Mouse (Mus musculus) adrenal gland, adult 2 months (tissue): ENCODE data around the gene Ear14. TPM values are rescaled to one million over a fixed set of nuclear protein-coding genes. Genes with fewer than 3 reads are reported as not detected.

Source experiments
- DNase-seq: peaks from one replicate; pipeline ENCODE4 v3.0.0; 2021
- polyA plus RNA-seq: library from polyadenylated mRNA; depleted of rRNA; stranded (reverse); fragments of >200 nt; gene quantifications from 2 replicates; pipeline ENCODE4 v1.2.3, GENCODE M21; 2012; rRNA removed
- total RNA-seq, 2 experiments: library from RNA; stranded (reverse); gene quantifications; 2 replicates each; pipeline ENCODE4 v1.2.3; 2021

Ear14 gene
- total and polyA plus RNA-seq, 3 experiments: not detected

DNA sequence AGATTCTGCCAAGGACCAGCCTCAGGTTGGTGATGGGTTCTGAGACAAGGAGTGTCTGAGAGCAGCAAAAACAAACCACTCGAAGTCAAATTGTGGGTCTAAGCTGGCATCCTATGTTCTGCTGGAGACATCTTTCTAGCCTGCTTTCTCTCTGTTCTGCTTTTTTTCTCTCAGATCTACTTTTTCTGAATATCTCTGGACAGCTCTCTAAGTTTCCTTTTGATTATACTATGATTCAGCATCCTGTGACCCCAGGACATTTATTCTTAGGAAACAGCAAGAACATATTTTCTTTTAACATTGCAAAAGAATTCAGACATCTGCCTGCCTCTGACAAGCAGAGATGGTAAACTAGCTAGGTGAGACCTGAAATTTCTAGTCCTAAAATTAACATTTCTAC lies 50.4 kb downstream of the Ear14 start:
- no peak for DNase-seq

Other genes starting within 250 kb of the Ear14 start
- gene Pnp2, start 247.4 kb upstream of the Ear14 start, total RNA-seq: 1 to 10 TPM; 1.5 to 2.5 TPM
- 0.37 and 0.49 TPM in 2 replicates for gene Pnp2, start 247.4 kb upstream of the Ear14 start, polyA plus RNA-seq
- gene Rnase10, start 195.6 kb upstream of the Ear14 start, total RNA-seq: under 1 TPM; 0.24 to 0.26 TPM
- not detected in 2 replicates for gene Rnase10, start 195.6 kb upstream of the Ear14 start, polyA plus RNA-seq
- gene Rnase9, start 161.5 kb upstream of the Ear14 start, total RNA-seq: not detected
- gene Rnase9, start 161.5 kb upstream of the Ear14 start, polyA plus RNA-seq: not detected in 2 replicates
- not detected for gene Rnase11, start 153.2 kb upstream of the Ear14 start, total RNA-seq
- gene Rnase11, start 153.2 kb upstream of the Ear14 start, polyA plus RNA-seq: not detected in 2 replicates
- not detected for gene Rnase12, start 145.7 kb upstream of the Ear14 start, total RNA-seq
- gene Rnase12, start 145.7 kb upstream of the Ear14 start, polyA plus RNA-seq: not detected in 2 replicates
- under 1 TPM in 1 of 2 experiments, not detected in 1; 0.06 TPM for gene Olfr750, start 129.0 kb upstream of the Ear14 start, total RNA-seq
- gene Olfr750, start 129.0 kb upstream of the Ear14 start, polyA plus RNA-seq: not detected in 2 replicates
- gene Rnase4, start 112.3 kb upstream of the Ear14 start, total RNA-seq: 10 to 100 TPM; 45.5 to 71.4 TPM
- gene Rnase4, start 112.3 kb upstream of the Ear14 start, polyA plus RNA-seq: 33.7 and 34.7 TPM in 2 replicates
- gene Ang, start 112.2 kb upstream of the Ear14 start, total RNA-seq: 1 to 10 TPM; 4.4 to 7.7 TPM
- gene Ang, start 112.2 kb upstream of the Ear14 start, polyA plus RNA-seq: 2.9 and 3.2 TPM in 2 replicates
- gene Eddm3b, start 89.0 kb upstream of the Ear14 start, total RNA-seq: not detected
- not detected in 2 replicates for gene Eddm3b, start 89.0 kb upstream of the Ear14 start, polyA plus RNA-seq
- gene Rnase6, start 79.5 kb upstream of the Ear14 start, total RNA-seq: 1 to 10 TPM; 1.5 to 1.6 TPM
- 0.89 and 0.92 TPM in 2 replicates for gene Rnase6, start 79.5 kb upstream of the Ear14 start, polyA plus RNA-seq
- 1 to 10 TPM in 1 of 2 experiments, not detected in 1; 2.3 TPM for gene Rnase1, start 56.6 kb upstream of the Ear14 start, total RNA-seq
- gene Rnase1, start 56.6 kb upstream of the Ear14 start, polyA plus RNA-seq: not detected in 2 replicates
- not detected for gene Rnase2b, start 41.1 kb upstream of the Ear14 start, total RNA-seq
- gene Rnase2b, start 41.1 kb upstream of the Ear14 start, polyA plus RNA-seq: not detected in 2 replicates
- not detected for gene Ang2, start 4.2 kb upstream of the Ear14 start, total RNA-seq
- not detected in 2 replicates for gene Ang2, start 4.2 kb upstream of the Ear14 start, polyA plus RNA-seq
- gene Rnase2a, start 52.7 kb downstream of the Ear14 start, total RNA-seq: 10 to 100 TPM in 1 of 2 experiments, 1 to 10 TPM in 1; 9.5 to 15.7 TPM
- gene Rnase2a, start 52.7 kb downstream of the Ear14 start, polyA plus RNA-seq: not detected in 2 replicates
- not detected for gene Gm7247, start 158.4 kb downstream of the Ear14 start, total RNA-seq
- not detected in 2 replicates for gene Gm7247, start 158.4 kb downstream of the Ear14 start, polyA plus RNA-seq
- not detected for gene Vmn2r88, start 207.4 kb downstream of the Ear14 start, total RNA-seq
- gene Vmn2r88, start 207.4 kb downstream of the Ear14 start, polyA plus RNA-seq: not detected in 2 replicates
- gene Vmn2r89, start 248.5 kb downstream of the Ear14 start, total RNA-seq: not detected
- not detected in 2 replicates for gene Vmn2r89, start 248.5 kb downstream of the Ear14 start, polyA plus RNA-seq